Mouse (Mus musculus): ENCODE measurements around the gene Lrrc28. TPM values are rescaled to one million over a fixed set of nuclear protein-coding genes. Genes with fewer than 3 reads are reported as not detected.

Lrrc28 gene
- polyA plus RNA-seq, 1 experiment, result 9.1 TPM

DNA sequence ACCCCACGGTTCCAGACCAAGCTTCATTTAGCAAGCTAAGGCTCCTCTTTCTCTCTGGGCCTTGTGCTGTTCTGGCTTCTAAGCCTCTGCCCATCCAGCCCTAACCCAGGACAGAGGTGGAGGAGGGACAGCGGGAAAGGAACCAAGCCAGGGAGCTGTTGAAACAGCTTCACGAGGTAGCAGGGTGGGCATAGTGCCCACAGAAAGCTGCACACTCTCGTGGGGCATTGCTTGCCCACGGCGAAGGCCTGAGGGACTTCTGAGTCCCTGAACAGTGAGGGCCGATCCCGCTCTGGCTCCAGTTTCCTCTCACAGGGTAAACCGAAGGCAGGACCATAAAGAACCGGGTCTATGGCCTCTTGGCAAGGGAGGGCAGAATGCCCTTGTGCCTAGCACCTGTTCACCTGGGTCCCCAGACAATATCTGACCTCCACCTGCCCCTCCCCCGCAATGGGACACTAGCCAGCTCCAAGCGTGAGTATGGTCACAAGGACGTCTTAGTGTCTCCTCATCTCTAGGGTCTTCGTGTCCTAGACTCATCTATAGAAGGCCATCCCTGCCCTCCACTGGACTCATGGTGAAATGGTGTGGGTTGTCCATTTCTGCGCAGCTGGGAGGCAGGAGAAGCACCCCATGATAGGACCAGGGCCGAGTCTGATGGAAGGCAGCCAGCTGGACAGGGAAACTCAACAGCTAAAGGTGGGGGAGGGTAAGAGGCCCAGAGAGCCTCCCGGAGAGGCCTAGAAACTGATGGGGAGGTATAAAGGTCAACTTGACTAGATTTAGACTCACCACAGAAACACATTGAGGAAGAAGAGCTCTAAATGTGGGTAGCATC, 165.3 kb downstream of the Lrrc28 start:
- TF ChIP-seq MAX (IDR thresholded peaks at IDR 0.05) (no peak), USF1 (IDR thresholded peaks at IDR 0.05; ENCODE audit: low read depth) (no peak), CEBPB (IDR thresholded peaks at IDR 0.05; ENCODE audit: low read depth) (no peak), MYOD1 (IDR thresholded peaks at IDR 0.05; ENCODE audit: control insufficient read depth, insufficient read length, low read depth) (no peak), CTCF (IDR thresholded peaks at IDR 0.05; ENCODE audit: control insufficient read depth, insufficient read depth, insufficient read length) (no peak), MYOG (IDR thresholded peaks at IDR 0.05; ENCODE audit: control insufficient read depth, extremely low read depth, insufficient read length) (no peak)
- Histone ChIP-seq H3K79me2 (ENCODE audit: control insufficient read depth, insufficient read depth) (no peaks in the 10 kb centered on the region), H3K36me3 (ENCODE audit: control insufficient read depth, insufficient read depth) (no peaks in the 10 kb centered on the region), H3K27me3 (ENCODE audit: control insufficient read depth, insufficient read depth, insufficient read length) (no peaks in the 10 kb centered on the region), H3K4me3 (ENCODE audit: insufficient read depth, poor library complexity, severe bottlenecking) (no peak overlapping the region), H3ac (ENCODE audit: control insufficient read depth, insufficient read length, low read depth) (no peak overlapping the region), H3K79me3 (ENCODE audit: low read depth) (no peaks in the 10 kb centered on the region)

DNA sequence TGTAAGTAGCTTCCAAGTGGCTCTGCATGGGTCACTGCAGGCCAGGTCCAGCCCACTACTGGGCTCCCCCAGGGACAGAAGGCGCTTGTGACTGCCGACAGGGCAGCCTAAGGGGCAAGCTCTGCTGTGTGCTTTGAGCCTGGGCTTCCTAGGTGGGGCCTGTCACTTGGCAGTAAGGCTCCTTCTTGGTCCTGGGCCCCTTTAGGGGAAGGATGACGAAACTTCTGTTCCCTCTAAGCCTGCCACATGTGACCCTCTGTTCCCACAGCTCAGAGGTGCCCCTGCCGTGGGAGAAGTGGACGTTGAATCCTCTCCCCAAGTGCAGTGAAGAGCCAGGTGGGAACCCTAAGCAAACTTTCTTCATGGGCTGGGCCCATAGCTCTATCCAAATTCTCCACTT, 165.9 kb downstream of the Lrrc28 start:
- TF ChIP-seq MYOD1 (IDR thresholded peaks at IDR 0.05; ENCODE audit: control insufficient read depth, insufficient read length, low read depth) (no peak), CTCF (IDR thresholded peaks at IDR 0.05; ENCODE audit: control insufficient read depth, insufficient read depth, insufficient read length) (no peak), USF1 (IDR thresholded peaks at IDR 0.05; ENCODE audit: low read depth) (no peak), FOSL1 (IDR thresholded peaks at IDR 0.05; ENCODE audit: insufficient read depth, low read length, poor library complexity, severe bottlenecking) (no peak), MYOG (IDR thresholded peaks at IDR 0.05; ENCODE audit: control insufficient read depth, extremely low read depth, insufficient read length) (no peak), CEBPB (IDR thresholded peaks at IDR 0.05; ENCODE audit: low read depth) (no peak), MAX (IDR thresholded peaks at IDR 0.05) (no peak)
- no peaks in the 10 kb centered on the region for H3K36me3 ChIP-seq (ENCODE audit: control insufficient read depth, insufficient read depth)
- no peak overlapping the region for H3ac ChIP-seq (ENCODE audit: control insufficient read depth, insufficient read length, low read depth)

DNA sequence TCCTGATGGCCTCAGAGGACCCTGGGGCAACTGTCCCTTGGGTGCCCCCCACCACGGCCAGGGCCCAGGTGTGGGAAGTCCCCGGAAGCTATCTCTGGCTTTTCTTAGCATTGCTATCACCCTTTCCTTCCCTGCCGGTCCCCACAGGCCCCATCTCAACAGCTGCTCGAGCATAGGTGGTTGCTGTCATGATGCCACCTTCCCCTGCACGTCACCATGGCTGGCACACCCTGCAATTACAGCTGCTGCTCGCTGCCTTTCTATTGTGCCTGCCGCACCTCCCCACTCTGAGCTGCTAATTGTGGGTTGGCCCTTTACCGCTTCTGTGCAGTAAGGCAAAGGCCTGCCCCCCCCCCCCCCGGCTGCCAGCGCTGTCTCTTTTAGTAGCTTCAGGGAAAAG, 167.1 kb downstream of the Lrrc28 start:
- Histone ChIP-seq H3ac (ENCODE audit: control insufficient read depth, insufficient read length, low read depth) (no peak overlapping the region), H3K36me3 (ENCODE audit: control insufficient read depth, insufficient read depth) (no peaks in the 10 kb centered on the region), H3K79me2 (ENCODE audit: control insufficient read depth, insufficient read depth) (no peaks in the 10 kb centered on the region), H3K4me3 (ENCODE audit: insufficient read depth, poor library complexity, severe bottlenecking) (no peak overlapping the region), H3K79me3 (ENCODE audit: low read depth) (no peaks in the 10 kb centered on the region), H3K27me3 (ENCODE audit: control insufficient read depth, insufficient read depth, insufficient read length) (no peaks in the 10 kb centered on the region)
- no peak for TF ChIP-seq FOSL1 (IDR thresholded peaks at IDR 0.05; ENCODE audit: insufficient read depth, low read length, poor library complexity, severe bottlenecking)
- no peak for TF ChIP-seq USF1 (IDR thresholded peaks at IDR 0.05; ENCODE audit: low read depth)
- no peak for TF ChIP-seq MAX (IDR thresholded peaks at IDR 0.05)
- TF ChIP-seq CTCF (IDR thresholded peaks at IDR 0.05; ENCODE audit: control insufficient read depth, insufficient read depth, insufficient read length), result no peak
- no peak for TF ChIP-seq MYOG (IDR thresholded peaks at IDR 0.05; ENCODE audit: control insufficient read depth, extremely low read depth, insufficient read length)
- no peak for TF ChIP-seq CEBPB (IDR thresholded peaks at IDR 0.05; ENCODE audit: low read depth)
- no peak for TF ChIP-seq MYOD1 (IDR thresholded peaks at IDR 0.05; ENCODE audit: control insufficient read depth, insufficient read length, low read depth)

More for the DNA sequence above, 165.9 kb downstream of the Lrrc28 start:
- no peaks in the 10 kb centered on the region for H3K79me3 ChIP-seq (ENCODE audit: low read depth)
- H3K27me3 ChIP-seq (ENCODE audit: control insufficient read depth, insufficient read depth, insufficient read length), result no peaks in the 10 kb centered on the region
- no peak overlapping the region for H3K4me3 ChIP-seq (ENCODE audit: insufficient read depth, poor library complexity, severe bottlenecking)
- no peaks in the 10 kb centered on the region for H3K79me2 ChIP-seq (ENCODE audit: control insufficient read depth, insufficient read depth)

DNA sequence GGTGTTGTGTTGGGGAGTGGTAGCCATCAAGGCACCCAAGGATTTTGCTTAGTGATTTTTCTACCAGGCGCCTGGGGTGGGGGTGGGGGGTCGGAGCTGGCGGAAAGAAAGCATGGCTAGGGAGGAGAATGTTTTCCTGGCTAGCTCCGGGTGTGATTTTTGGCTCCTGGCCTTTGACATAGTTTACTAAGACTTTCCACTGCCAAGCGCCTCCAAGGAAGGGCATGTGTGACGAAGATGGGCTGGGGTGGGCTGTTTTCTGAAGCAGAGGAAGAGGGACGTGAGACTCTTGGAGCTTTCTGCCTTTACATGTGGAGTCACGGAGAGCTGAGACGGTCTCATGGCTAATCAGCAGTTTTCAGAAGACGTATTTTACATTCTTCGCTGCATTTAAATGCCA, 173.8 kb downstream of the Lrrc28 start:
- no peak overlapping the region for H3ac ChIP-seq (ENCODE audit: control insufficient read depth, insufficient read length, low read depth)
- H3K36me3 ChIP-seq (ENCODE audit: control insufficient read depth, insufficient read depth), result no peaks in the 10 kb centered on the region
- no peaks in the 10 kb centered on the region for H3K27me3 ChIP-seq (ENCODE audit: control insufficient read depth, insufficient read depth, insufficient read length)
- H3K4me3 ChIP-seq (ENCODE audit: insufficient read depth, poor library complexity, severe bottlenecking), result no peak overlapping the region
- TF ChIP-seq MYOG (IDR thresholded peaks at IDR 0.05; ENCODE audit: control insufficient read depth, extremely low read depth, insufficient read length) (no peak), MYOD1 (IDR thresholded peaks at IDR 0.05; ENCODE audit: control insufficient read depth, insufficient read length, low read depth) (no peak), FOSL1 (IDR thresholded peaks at IDR 0.05; ENCODE audit: insufficient read depth, low read length, poor library complexity, severe bottlenecking) (no peak), CEBPB (IDR thresholded peaks at IDR 0.05; ENCODE audit: low read depth) (no peak), USF1 (IDR thresholded peaks at IDR 0.05; ENCODE audit: low read depth) (no peak), MAX (IDR thresholded peaks at IDR 0.05) (no peak), CTCF (IDR thresholded peaks at IDR 0.05; ENCODE audit: control insufficient read depth, insufficient read depth, insufficient read length) (no peak)
- no peaks in the 10 kb centered on the region for H3K79me2 ChIP-seq (ENCODE audit: control insufficient read depth, insufficient read depth)
- H3K79me3 ChIP-seq (ENCODE audit: low read depth), result no peaks in the 10 kb centered on the region

DNA sequence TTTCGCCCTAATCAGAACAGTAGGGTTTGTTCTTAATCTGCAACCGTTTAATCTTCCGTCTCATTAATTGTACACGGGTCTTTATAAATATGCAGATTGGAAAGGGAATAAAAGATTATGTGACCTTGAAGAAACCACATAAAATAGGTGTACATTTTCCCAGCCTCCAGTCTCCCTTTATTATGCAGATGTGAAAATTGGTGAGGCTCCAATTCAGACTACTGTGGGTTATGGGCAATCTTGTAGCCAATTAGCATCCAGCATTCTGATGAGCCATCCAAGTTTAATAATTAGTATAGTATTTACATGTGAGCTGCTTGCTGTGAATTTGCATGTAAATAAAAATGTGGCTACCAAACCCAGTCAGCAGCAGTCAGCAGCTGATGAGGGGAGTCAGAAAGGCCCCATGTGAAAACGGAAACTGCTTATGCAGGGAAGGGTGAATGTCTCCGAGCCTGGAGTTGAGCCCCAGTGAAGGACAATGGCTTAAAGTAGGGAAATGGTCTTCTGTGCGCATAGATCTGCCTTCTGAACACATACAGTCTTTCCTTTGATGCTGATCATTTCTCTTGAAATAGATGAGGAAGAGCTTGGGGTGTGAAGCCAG, 176.2 kb downstream of the Lrrc28 start:
- H3K4me3 ChIP-seq (ENCODE audit: insufficient read depth, poor library complexity, severe bottlenecking), result no peak overlapping the region
- no peaks in the 10 kb centered on the region for H3K36me3 ChIP-seq (ENCODE audit: control insufficient read depth, insufficient read depth)
- H3ac ChIP-seq (ENCODE audit: control insufficient read depth, insufficient read length, low read depth), result no peak overlapping the region
- no peaks in the 10 kb centered on the region for H3K79me2 ChIP-seq (ENCODE audit: control insufficient read depth, insufficient read depth)
- no peaks in the 10 kb centered on the region for H3K27me3 ChIP-seq (ENCODE audit: control insufficient read depth, insufficient read depth, insufficient read length)
- no peak for TF ChIP-seq CTCF (IDR thresholded peaks at IDR 0.05; ENCODE audit: control insufficient read depth, insufficient read depth, insufficient read length)
- no peak for TF ChIP-seq MYOG (IDR thresholded peaks at IDR 0.05; ENCODE audit: control insufficient read depth, extremely low read depth, insufficient read length)
- TF ChIP-seq FOSL1 (IDR thresholded peaks at IDR 0.05; ENCODE audit: insufficient read depth, low read length, poor library complexity, severe bottlenecking), result no peak
- TF ChIP-seq USF1 (IDR thresholded peaks at IDR 0.05; ENCODE audit: low read depth), result no peak
- no peak for TF ChIP-seq MAX (IDR thresholded peaks at IDR 0.05)
- no peaks in the 10 kb centered on the region for H3K79me3 ChIP-seq (ENCODE audit: low read depth)
